Mouse (Mus musculus) ES-E14 (cell line): ENCODE measurements around the gene Eps8l1. TPM values are rescaled to one million over a fixed set of nuclear protein-coding genes. Genes with fewer than 3 reads are reported as not detected.
A peak's percentile ranks its signal among the peaks of the same experiment; 100 is the strongest.

Experiments
- DNase-seq: peaks from one replicate; pipeline ENCODE4 v3.0.0-alpha.2; 2013; ENCODE audit warnings: low read depth, low spot score
- H3K27ac ChIP-seq: 2 replicates; pipeline ENCODE4 v1.5.1; 2012; ENCODE audit warnings: low read depth, mild to moderate bottlenecking, low read length, moderate library complexity, mixed read lengths; ENCODE audit not compliant: poor library complexity, insufficient read depth, severe bottlenecking
- H3K36me3 ChIP-seq: 2 replicates; pipeline ENCODE4 v1.6.1; 2012; ENCODE audit warnings: mild to moderate bottlenecking, low read length, moderate library complexity, mixed read lengths; ENCODE audit not compliant: control insufficient read depth, poor library complexity, insufficient read depth, severe bottlenecking
- H3K4me1 ChIP-seq, 2 experiments: fragments of 150-350 bp in 1 of 2; sonication (generic) in 1 of 2; 2 replicates each; pipeline ENCODE4 v1.6.1; 2012; ENCODE audit warnings: low read length in 2 of 2, mild to moderate bottlenecking in 1 of 2, mixed read lengths in 1 of 2; ENCODE audit not compliant: control insufficient read depth in 2 of 2, insufficient read depth in 2 of 2, poor library complexity in 1 of 2
- H3K4me3 ChIP-seq, 2 experiments: fragments of 150-350 bp in 1 of 2; sonication (generic) in 1 of 2; 2 replicates each; pipeline ENCODE4 v1.5.1; 2012; ENCODE audit warnings: low read length in 2 of 2, low read depth in 1 of 2, mild to moderate bottlenecking in 1 of 2, mixed read lengths in 1 of 2; ENCODE audit not compliant: insufficient read depth in 1 of 2, poor library complexity in 1 of 2, severe bottlenecking in 1 of 2
- H3K9ac ChIP-seq: 2 replicates; pipeline ENCODE4 v1.6.1; 2012; ENCODE audit warnings: low read depth, mild to moderate bottlenecking, low read length, mixed read lengths; ENCODE audit not compliant: poor library complexity, insufficient read depth, severe bottlenecking
- H3K9me3 ChIP-seq: fragments of 150-350 bp; sonication (generic); 2 replicates; pipeline ENCODE4 v1.6.1; 2012; ENCODE audit warnings: low read depth, mild to moderate bottlenecking, low read length; ENCODE audit not compliant: control insufficient read depth, insufficient read depth
- CHD2 ChIP-seq: IDR thresholded peaks from 2 replicates; pipeline ENCODE4 v1.6.1; 2014; ENCODE audit warnings: mild to moderate bottlenecking, low read depth, low read length, inconsistent platforms
- HCFC1 ChIP-seq: IDR thresholded peaks from 2 replicates; pipeline ENCODE4 v1.6.1; 2012; ENCODE audit warnings: low read length, inconsistent platforms, borderline replicate concordance; ENCODE audit not compliant: insufficient read depth
- MAFK ChIP-seq: IDR thresholded peaks from 2 replicates; pipeline ENCODE4 v1.6.1; 2014; ENCODE audit warnings: mild to moderate bottlenecking, low read depth, low read length, inconsistent platforms; ENCODE audit not compliant: insufficient read depth
- ZC3H11A ChIP-seq: IDR thresholded peaks from 2 replicates; pipeline ENCODE4 v1.6.1; 2012; ENCODE audit warnings: low read depth, mild to moderate bottlenecking, inconsistent platforms, low read length, borderline replicate concordance
- ZNF384 ChIP-seq: IDR thresholded peaks from 2 replicates; pipeline ENCODE4 v1.6.1; 2012; ENCODE audit warnings: low read depth, low read length, inconsistent platforms
- in situ Hi-C, 2 experiments: fragments of 600-800 bp; cut with MboI; formaldehyde crosslinking; loops; one replicate each; pipeline ENCODE4 v1.15.1; 2025; ENCODE audit warnings: low sequenced_read_pairs in 2 of 2, inconsistent platforms in 1 of 2; ENCODE audit not compliant: unreplicated experiment in 2 of 2
- total RNA-seq: library from RNA; depleted of rRNA; stranded (reverse); fragments of 300-350 nt; gene quantifications from 2 replicates; pipeline ENCODE4 v1.2.3, GENCODE M21; 2012

The Eps8l1 gene
- total RNA-seq, 1 experiment: 0.18 TPM

DNA sequence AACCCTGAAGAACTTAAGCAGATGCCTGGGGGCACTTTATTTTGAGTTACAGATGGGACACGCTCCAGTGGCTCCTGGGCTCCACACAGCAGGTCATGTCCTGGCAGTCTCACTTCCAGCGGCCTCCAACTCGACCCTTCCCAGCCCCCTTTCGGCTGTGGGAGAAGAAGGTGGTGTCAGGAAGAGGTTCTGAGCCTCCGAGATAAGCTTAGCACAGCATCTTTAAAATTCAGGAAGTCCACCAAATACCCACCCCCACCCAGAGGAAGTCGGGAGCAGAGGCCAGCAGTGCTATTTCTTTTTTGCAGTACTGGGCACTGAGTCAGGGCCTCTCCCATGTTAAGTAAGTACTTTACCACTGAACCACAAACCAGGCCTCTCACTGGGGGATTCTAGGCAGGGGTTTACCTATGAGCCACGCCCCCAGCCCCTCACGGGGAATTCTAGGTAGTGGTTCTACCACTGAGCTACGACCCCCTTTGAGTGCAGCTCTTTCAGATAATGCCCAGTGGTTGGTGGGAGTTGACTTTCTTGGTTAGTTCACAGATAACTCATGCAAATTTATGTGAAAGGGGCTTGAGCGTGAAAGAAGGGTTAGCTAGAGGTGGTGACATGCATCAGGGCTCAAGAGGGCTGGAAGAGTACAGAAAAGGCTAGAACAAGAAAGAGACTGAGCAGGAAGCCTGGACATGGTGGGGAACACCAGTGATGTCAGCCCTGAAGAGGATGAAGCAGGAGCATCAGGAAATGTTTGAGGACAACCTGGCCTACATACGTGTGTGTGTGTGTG lies 44.4 kb downstream of the Eps8l1 start:
- Histone ChIP-seq H3K9me3 (no peaks in the 10 kb centered on the region), H3K4me3 (no peak overlapping the region), H3K9ac (no peak overlapping the region), H3K36me3 (no peaks in the 10 kb centered on the region), H3K4me1 (peaks cover 0 to 13% of the 10 kb centered on the region in 2 experiments; a peak in 3 of 4 replicates), H3K27ac (no peak overlapping the region)
- DNase-seq: no peak
- TF ChIP-seq MAFK: no peak
- no peak for TF ChIP-seq HCFC1
- in situ Hi-C loops: no loop called here

DNA sequence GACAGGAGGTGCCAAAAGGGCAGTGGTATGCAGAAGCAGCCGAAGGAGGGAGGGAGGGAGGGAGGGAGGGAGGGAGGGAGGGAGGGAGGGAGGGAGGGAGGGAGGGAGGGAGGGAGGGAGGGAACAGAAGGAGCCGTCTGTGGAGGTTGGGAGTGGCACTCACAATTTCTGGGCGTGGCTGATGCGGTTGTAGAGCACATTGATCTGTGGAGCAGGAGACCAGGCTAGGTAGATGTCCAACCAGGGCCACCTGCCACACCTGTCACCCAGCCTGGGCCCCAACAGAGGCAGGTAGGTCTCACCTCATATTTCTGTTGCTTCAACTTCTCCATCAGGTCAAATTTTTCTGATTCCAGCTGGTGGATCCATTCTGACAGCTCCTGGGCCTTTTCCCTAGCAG lies 46.7 kb downstream of the Eps8l1 start:
- Histone ChIP-seq H3K9ac (no peak overlapping the region), H3K36me3 (no peaks in the 10 kb centered on the region), H3K4me1 (peaks cover 0 to 14% of the 10 kb centered on the region in 2 experiments; a peak in 2 of 4 replicates), H3K4me3 (no peak overlapping the region), H3K9me3 (no peaks in the 10 kb centered on the region), H3K27ac (no peak overlapping the region)
- DNase-seq: no peak
- in situ Hi-C loops: no loop called here
- TF ChIP-seq ZNF384 (no peak), CHD2 (no peak), HCFC1 (no peak), MAFK (no peak), ZC3H11A (no peak)

- no peak overlapping the region; the same call in 1 of the 2 replicates for H3K9ac ChIP-seq
- no peaks in the 10 kb centered on the region for H3K9me3 ChIP-seq
- no peaks in the 10 kb centered on the region for H3K36me3 ChIP-seq
- no peak for DNase-seq
- H3K4me3 ChIP-seq: peak overlapping the region in 1 of 2 experiments; percentile 41; a peak in 1 of 4 replicates
- H3K4me1 ChIP-seq: peaks cover 0 to 14% of the 10 kb centered on the region in 2 experiments; a peak in 2 of 4 replicates
- TF ChIP-seq HCFC1 (no peak), CHD2 (no peak), MAFK (no peak), ZNF384 (no peak), ZC3H11A (no peak)
- in situ Hi-C loops: no loop called here
- no peak overlapping the region for H3K27ac ChIP-seq
Observed at GRCm38 (mm10) chr7:4508062-4508738, 47.7 kb downstream of the Eps8l1 start.

GRCm38 (mm10) chr7:4508739-4509116 lies 48.3 kb downstream of the Eps8l1 start:
- no peak overlapping the region for H3K27ac ChIP-seq
- H3K9ac ChIP-seq: no peak overlapping the region; the same call in 1 of the 2 replicates
- TF ChIP-seq MAFK (no peak), HCFC1 (no peak), ZC3H11A (no peak), ZNF384 (no peak), CHD2 (no peak)
- DNase-seq: no peak
- in situ Hi-C loops: no loop called here
- H3K36me3 ChIP-seq: no peaks in the 10 kb centered on the region
- H3K4me1 ChIP-seq: peaks cover 0 to 15% of the 10 kb centered on the region in 2 experiments; a peak in 2 of 4 replicates
- no peaks in the 10 kb centered on the region for H3K9me3 ChIP-seq
- no peak overlapping the region for H3K4me3 ChIP-seq
